Mouse (Mus musculus) CH12.LX (cell line): ENCODE results near the gene Ndufa13. TPM values are rescaled to one million over a fixed set of nuclear protein-coding genes. Genes with fewer than 3 reads are reported as not detected.

ENCODE experiments used
- DNase-seq: peaks from one replicate; pipeline ENCODE4 v3.0.0-alpha.2; 2013; ENCODE audit errors: extremely low read depth
- H3K27ac ChIP-seq: 2 replicates; pipeline ENCODE4 v1.5.1; 2012; ENCODE audit warnings: low read depth, mild to moderate bottlenecking, control low read depth, moderate library complexity; ENCODE audit not compliant: insufficient read depth
- H3K27me3 ChIP-seq: replicated peaks from 2 replicates; pipeline ENCODE3; 2012; ENCODE audit warnings: inconsistent platforms
- H3K36me3 ChIP-seq, 2 experiments: replicated peaks in 1 of 2; 2 replicates each; pipeline versions ENCODE3 to v1.6.1; 2012; ENCODE audit warnings: inconsistent platforms in 1 of 2, low read length in 1 of 2, mild to moderate bottlenecking in 1 of 2, mixed read lengths in 1 of 2, moderate library complexity in 1 of 2; ENCODE audit not compliant: control insufficient read depth in 1 of 2, insufficient read depth in 1 of 2
- H3K4me1 ChIP-seq, 2 experiments: 2 replicates each; pipeline ENCODE4 v1.6.1; 2012; ENCODE audit warnings: inconsistent platforms in 1 of 2, moderate library complexity in 1 of 2; ENCODE audit not compliant: insufficient read depth in 2 of 2, control insufficient read depth in 1 of 2
- H3K4me2 ChIP-seq: 2 replicates; pipeline ENCODE4 v1.6.1; 2012; ENCODE audit warnings: low read depth, mild to moderate bottlenecking, control low read depth; ENCODE audit not compliant: poor library complexity, insufficient read depth, severe bottlenecking
- H3K4me3 ChIP-seq, 3 experiments: fragments of 150-350 bp in 1 of 3; sonication (generic) in 1 of 3; replicated peaks in 1 of 3; 2 replicates each; pipeline versions ENCODE3 to v1.5.1; 2011 to 2012; ENCODE audit warnings: low read depth in 2 of 3, low read length in 2 of 3, mild to moderate bottlenecking in 2 of 3, moderate library complexity in 2 of 3, control low read depth in 1 of 3, improper control_type of control experiment in 1 of 3, inconsistent platforms in 1 of 3, mixed read lengths in 1 of 3; ENCODE audit not compliant: poor library complexity in 1 of 3
- H3K79me2 ChIP-seq: replicated peaks from 2 replicates; pipeline ENCODE4 v1.6.1; 2012; ENCODE audit warnings: mild to moderate bottlenecking, moderate library complexity; ENCODE audit not compliant: control insufficient read depth, poor library complexity, insufficient read depth, severe bottlenecking; ENCODE audit errors: extremely low read depth
- H3K9ac ChIP-seq: 2 replicates; pipeline ENCODE4 v1.6.1; 2012; ENCODE audit warnings: low read depth, mild to moderate bottlenecking, control low read depth, moderate library complexity; ENCODE audit not compliant: insufficient read depth
- H3K9me3 ChIP-seq: replicated peaks from 2 replicates; pipeline ENCODE3; 2012; ENCODE audit warnings: low read length, inconsistent platforms, mixed read lengths
- BHLHE40 ChIP-seq: IDR thresholded peaks from 2 replicates; pipeline ENCODE4 v1.6.1; 2011; ENCODE audit warnings: mild to moderate bottlenecking, low read depth, low read length, improper control_type of control experiment
- CHD1 ChIP-seq: IDR thresholded peaks from 2 replicates; pipeline ENCODE4 v1.6.1; 2012; ENCODE audit warnings: low read depth, low read length, improper control_type of control experiment, inconsistent platforms
- CHD2 ChIP-seq: IDR thresholded peaks from 2 replicates; pipeline ENCODE4 v1.6.1; 2011; ENCODE audit warnings: low read length, improper control_type of control experiment
- CTCF ChIP-seq, 2 experiments: IDR thresholded peaks in 1 of 2; conservative IDR thresholded peaks in 1 of 2; 2 replicates each; pipeline ENCODE4 v1.5.1; 2011 to 2012; ENCODE audit warnings: low read depth in 2 of 2, low read length in 2 of 2, improper control_type of control experiment in 1 of 2, inconsistent platforms in 1 of 2, mild to moderate bottlenecking in 1 of 2, moderate library complexity in 1 of 2
- ELF1 ChIP-seq: IDR thresholded peaks from 2 replicates; pipeline ENCODE4 v1.6.1; 2014; ENCODE audit warnings: low read depth, mild to moderate bottlenecking, inconsistent platforms, low read length, improper control_type of control experiment
- EP300 ChIP-seq: IDR thresholded peaks from 2 replicates; pipeline ENCODE4 v1.6.1; 2011; ENCODE audit warnings: low read length, improper control_type of control experiment
- ETS1 ChIP-seq: conservative IDR thresholded peaks from 2 replicates; pipeline ENCODE4 v1.6.1; 2012; ENCODE audit warnings: low read depth, mild to moderate bottlenecking, inconsistent platforms, low read length, improper control_type of control experiment, moderate library complexity
- HCFC1 ChIP-seq: IDR thresholded peaks from 2 replicates; pipeline ENCODE4 v1.6.1; 2012; ENCODE audit warnings: low read depth, mild to moderate bottlenecking, inconsistent platforms, low read length, improper control_type of control experiment
- IRF4 ChIP-seq: IDR thresholded peaks from 2 replicates; pipeline ENCODE4 v1.6.1; 2014; ENCODE audit warnings: low read depth, mild to moderate bottlenecking, inconsistent platforms, low read length, improper control_type of control experiment
- JUND ChIP-seq: conservative IDR thresholded peaks from 2 replicates; pipeline ENCODE4 v1.6.1; 2011; ENCODE audit warnings: low read depth, low read length, improper control_type of control experiment
- KAT2A ChIP-seq: IDR thresholded peaks from 2 replicates; pipeline ENCODE4 v1.6.1; 2012; ENCODE audit warnings: low read length, improper control_type of control experiment, inconsistent platforms; ENCODE audit not compliant: insufficient replicate concordance
- MAX ChIP-seq: IDR thresholded peaks from 2 replicates; pipeline ENCODE4 v1.6.1; 2011; ENCODE audit warnings: low read length, improper control_type of control experiment
- MEF2A ChIP-seq: IDR thresholded peaks from 2 replicates; pipeline ENCODE4 v1.6.1; 2014; ENCODE audit warnings: low read depth, mild to moderate bottlenecking, inconsistent platforms, low read length, improper control_type of control experiment, borderline replicate concordance
- NRF1 ChIP-seq: IDR thresholded peaks from 2 replicates; pipeline ENCODE4 v1.6.1; 2014; ENCODE audit warnings: low read depth, mild to moderate bottlenecking, inconsistent platforms, low read length, improper control_type of control experiment, moderate library complexity
- PAX5 ChIP-seq: IDR thresholded peaks from 2 replicates; pipeline ENCODE4 v1.6.1; 2012; ENCODE audit warnings: low read length, inconsistent platforms, mixed read lengths
- RAD21 ChIP-seq: IDR thresholded peaks from 2 replicates; pipeline ENCODE4 v1.6.1; 2011; ENCODE audit warnings: low read depth, mild to moderate bottlenecking, low read length, improper control_type of control experiment, moderate library complexity
- RCOR1 ChIP-seq: conservative IDR thresholded peaks from 2 replicates; pipeline ENCODE4 v1.6.1; 2012; ENCODE audit warnings: low read depth, mild to moderate bottlenecking, inconsistent platforms, low read length, improper control_type of control experiment
- SMC3 ChIP-seq: IDR thresholded peaks from 2 replicates; pipeline ENCODE4 v1.6.1; 2011; ENCODE audit warnings: low read depth, low read length, improper control_type of control experiment
- TBP ChIP-seq: conservative IDR thresholded peaks from 2 replicates; pipeline ENCODE4 v1.6.1; 2011; ENCODE audit warnings: low read depth, low read length, improper control_type of control experiment
- TCF12 ChIP-seq: IDR thresholded peaks from 2 replicates; pipeline ENCODE4 v1.6.1; 2014; ENCODE audit warnings: low read depth, mild to moderate bottlenecking, inconsistent platforms, low read length, improper control_type of control experiment
- USF2 ChIP-seq: conservative IDR thresholded peaks from 2 replicates; pipeline ENCODE4 v1.6.1; 2011; ENCODE audit warnings: low read depth, low read length, improper control_type of control experiment
- ZC3H11A ChIP-seq: IDR thresholded peaks from 2 replicates; pipeline ENCODE4 v1.6.1; 2012; ENCODE audit warnings: low read depth, mild to moderate bottlenecking, inconsistent platforms, low read length, improper control_type of control experiment
- ZKSCAN1 ChIP-seq: IDR thresholded peaks from 2 replicates; pipeline ENCODE4 v1.6.1; 2012; ENCODE audit warnings: low read depth, inconsistent platforms, low read length, improper control_type of control experiment, borderline replicate concordance
- ZNF384 ChIP-seq: IDR thresholded peaks from 2 replicates; pipeline ENCODE4 v1.6.1; 2012; ENCODE audit warnings: low read depth, low read length, improper control_type of control experiment, inconsistent platforms
- dilution Hi-C: fragments of 300-500 bp; cut with MboI; formaldehyde crosslinking; loops from 2 replicates; pipeline ENCODE4 v1.14.3; 2020; ENCODE audit warnings: low sequenced_read_pairs; ENCODE audit not compliant: extremely low pct_unique_long_range_greater_than_20kb, extremely low pct_ligation_motif_present
- in situ Hi-C: fragments of 300-500 bp; cut with MboI; formaldehyde crosslinking; loops from 3 replicates; pipeline ENCODE4 v1.14.3; 2019; ENCODE audit warnings: low sequenced_read_pairs, low pct_ligation_motif_present, low pct_unique_long_range_greater_than_20kb, mixed read lengths
- polyA plus RNA-seq: library from polyadenylated mRNA; unstranded; fragments of >175 nt; gene quantifications from 2 replicates; pipeline ENCODE4 v1.2.1, GENCODE M21; 2012; ENCODE audit warnings: low read depth; ENCODE audit not compliant: insufficient read length
- total RNA-seq, 2 experiments: library from RNA; depleted of rRNA; stranded (reverse); fragments of 300-350 nt in 1 of 2; fragments of >200 nt in 1 of 2; gene quantifications; 2 replicates each; pipeline ENCODE4 v1.2.3; 2012 to 2014

The Ndufa13 gene
- total and polyA plus RNA-seq, 3 experiments, result 74.7 to 177 (median 90.1) TPM

DNA sequence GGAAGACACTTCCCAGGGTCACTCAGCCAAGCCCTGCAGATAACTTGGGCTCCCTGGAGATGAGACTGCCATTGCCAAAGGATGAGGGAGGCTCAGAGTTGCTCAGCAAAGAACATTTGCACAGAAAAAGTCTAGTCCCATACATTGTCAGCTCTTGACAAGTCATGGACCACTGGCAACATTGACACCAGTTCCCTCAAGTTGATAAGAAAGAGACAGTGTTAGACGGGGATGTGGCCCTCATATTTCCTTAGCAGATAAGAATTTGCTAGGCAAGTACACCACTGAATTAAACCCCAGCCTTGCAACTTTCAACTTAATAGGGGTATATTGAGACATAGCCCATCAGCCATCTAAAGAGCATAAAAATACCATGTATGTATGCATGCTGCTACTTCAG lies 21.6 kb upstream of the Ndufa13 start:
- in situ Hi-C loops (loop anchor here (5.0 kb wide), 1 partner anchor 78 kb away; no protein-coding TSS in a partner anchor), dilution Hi-C loops (no loop called here)
- no peak overlapping the region for H3K4me3 ChIP-seq
- H3K4me1 ChIP-seq, result peaks cover 22 to 41% of the 10 kb centered on the region in 2 experiments
- no peak overlapping the region for H3K9ac ChIP-seq
- TF ChIP-seq CHD2 (no peak), ELF1 (no peak), MAX (no peak), TCF12 (no peak), MEF2A (no peak), PAX5 (no peak), RCOR1 (no peak), CTCF (conservative IDR thresholded peaks at IDR 0.05 in 1 of 2, IDR thresholded peaks at IDR 0.05 in 1 of 2; ENCODE audit: low read depth in 2 of 2, low read length in 2 of 2) (no peak), IRF4 (no peak), USF2 (no peak), ETS1 (no peak)
- no peak overlapping the region for H3K4me2 ChIP-seq
- H3K36me3 ChIP-seq, result peaks cover 29 to 76% of the 10 kb centered on the region in 2 experiments
- peaks cover 12% of the 10 kb centered on the region for H3K79me2 ChIP-seq
- H3K9me3 ChIP-seq, result no peaks in the 10 kb centered on the region
- H3K27me3 ChIP-seq, result no peaks in the 10 kb centered on the region
- no peak overlapping the region for H3K27ac ChIP-seq
- DNase-seq, result no peak

DNA sequence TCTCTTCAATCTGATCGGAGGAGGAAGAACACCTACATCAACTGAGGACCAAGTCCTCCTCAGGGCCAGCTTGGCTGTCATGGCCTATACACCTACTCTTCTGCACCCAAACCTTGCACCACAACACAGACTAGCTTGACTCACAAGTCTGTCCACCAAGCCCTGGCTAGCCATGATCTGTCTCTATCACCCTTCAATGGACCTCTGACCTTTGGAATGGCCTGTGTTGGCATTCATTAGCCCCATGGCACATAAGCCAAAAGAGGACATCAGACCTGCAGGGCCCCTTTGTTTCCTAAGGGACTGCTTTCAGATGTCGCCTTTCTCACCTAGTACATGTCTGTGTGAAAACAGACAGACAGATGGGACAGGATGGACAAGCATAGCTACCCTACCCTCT lies 18.8 kb upstream of the Ndufa13 start:
- H3K4me3 ChIP-seq, result peak overlapping the region in 1 of 3 experiments; percentile 8
- no peak for TF ChIP-seq ZC3H11A
- TF ChIP-seq, all 38 proteins: peak for 0
- H3K9me3 ChIP-seq, result no peaks in the 10 kb centered on the region
- no peak for DNase-seq
- dilution Hi-C loops (no loop called here), in situ Hi-C loops (loop anchor here (5.0 kb wide), 1 partner anchor 81 kb away; no protein-coding TSS in a partner anchor)
- peak overlapping the region; percentile 74 for H3K27ac ChIP-seq
- peak overlapping the region; percentile 84; the same call in 1 of the 2 replicates for H3K4me2 ChIP-seq
- no peaks in the 10 kb centered on the region for H3K27me3 ChIP-seq
- H3K9ac ChIP-seq, result peak overlapping the region; percentile 83
- H3K36me3 ChIP-seq, result peaks cover 29 to 75% of the 10 kb centered on the region in 2 experiments
- peaks cover 28 to 52% of the 10 kb centered on the region in 2 experiments for H3K4me1 ChIP-seq
- peaks cover 14% of the 10 kb centered on the region for H3K79me2 ChIP-seq

DNA sequence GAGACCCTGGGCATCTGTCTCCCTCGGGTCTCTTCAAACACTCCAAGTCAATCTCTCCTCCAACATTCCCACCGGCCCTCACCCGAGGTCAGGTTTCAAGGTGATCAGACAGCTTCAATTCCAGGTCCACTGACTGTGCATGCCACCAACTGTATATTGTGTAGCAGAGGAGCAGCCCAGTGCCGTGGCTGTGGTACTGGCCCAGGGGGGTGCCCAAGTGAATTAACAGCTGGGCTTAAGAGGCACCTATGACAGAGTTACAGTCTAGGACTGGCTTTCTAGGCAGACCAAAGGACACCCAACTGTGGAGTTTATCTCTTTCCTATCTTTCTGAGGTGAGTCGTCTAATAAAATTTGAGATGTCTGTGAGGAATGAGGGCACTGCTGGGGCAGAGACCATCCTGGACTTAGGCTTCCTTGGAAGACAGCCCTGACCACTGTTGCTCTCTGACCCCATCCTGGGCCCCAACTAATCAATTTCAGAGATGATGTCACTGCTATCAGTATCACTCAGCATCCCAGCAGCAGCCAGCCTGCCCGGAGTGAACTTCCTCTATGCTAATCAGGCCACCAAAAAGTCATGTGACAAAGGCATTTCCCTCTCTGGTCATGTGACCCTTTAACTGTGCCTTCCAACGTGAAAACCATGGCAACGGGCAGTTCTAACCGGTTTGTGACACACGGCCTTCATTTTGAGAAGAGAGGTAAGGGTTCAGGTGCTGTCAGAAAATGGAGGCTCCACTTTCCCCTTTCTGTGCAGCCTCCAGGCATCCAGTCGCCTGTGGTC lies 17.7 kb upstream of the Ndufa13 start:
- Histone ChIP-seq H3K27me3 (no peaks in the 10 kb centered on the region), H3K9ac (peak overlapping the region; percentile 83), H3K79me2 (peaks cover 14% of the 10 kb centered on the region), H3K27ac (peak overlapping the region; percentile 98), H3K36me3 (peaks cover 31 to 75% of the 10 kb centered on the region in 2 experiments), H3K9me3 (no peaks in the 10 kb centered on the region), H3K4me1 (peaks cover 28 to 52% of the 10 kb centered on the region in 2 experiments), H3K4me3 (peak overlapping the region in 2 of 3 experiments; percentile 12 to 26), H3K4me2 (peak overlapping the region; percentile 84)
- DNase-seq, result peak; percentile 99
- in situ Hi-C loops, result loop anchor here (5.0 kb wide), 1 partner anchor 82 kb away; no protein-coding TSS in a partner anchor
- dilution Hi-C loops, result no loop called here
- peak; percentile 67; the same call in 1 of the 2 replicates for TF ChIP-seq CHD2
- TF ChIP-seq ZNF384, result no peak
- peak; percentile 97 for TF ChIP-seq BHLHE40
- TF ChIP-seq CHD1, result no peak
- TF ChIP-seq TBP, result peak; percentile 84
- TF ChIP-seq ZC3H11A, result peak; percentile 94
- TF ChIP-seq NRF1, result peak; percentile 76
- TF ChIP-seq RAD21, result no peak
- TF ChIP-seq TCF12, result peak; percentile 83
- no peak for TF ChIP-seq SMC3
- peak; percentile 94 for TF ChIP-seq MEF2A
- TF ChIP-seq ELF1, result peak; percentile 86
- TF ChIP-seq ZKSCAN1, result no peak
- peak; percentile 97 for TF ChIP-seq JUND
- TF ChIP-seq EP300, result peak; percentile 93
- TF ChIP-seq KAT2A, result no peak
- TF ChIP-seq HCFC1, result peak; percentile 64
